Mouse (Mus musculus): Measurements from ENCODE around the gene Gipc2. TPM values are rescaled to one million over a fixed set of nuclear protein-coding genes. Genes with fewer than 3 reads are reported as not detected.

Gene Gipc2
- polyA plus RNA-seq, 1 experiment from 2014 or later: 2.1 TPM

- WGBS: 51% methylated on average over 34 of the region's 34 CpGs
- no peak for ATAC-seq
- Histone ChIP-seq H3K4me1 (no peaks in the 10 kb centered on the region), H3K4me2 (peak overlapping the region; percentile 52), H3K36me3 (ENCODE audit: poor library complexity, severe bottlenecking) (no peaks in the 10 kb centered on the region), H3K9me3 (replicated peaks) (no peaks in the 10 kb centered on the region), H3K27me3 (no peaks in the 10 kb centered on the region), H3K9ac (peak overlapping the region; percentile 39; the same call in 1 of the 2 replicates), H3K4me3 (peak overlapping the region; percentile 41), H3K27ac (no peak overlapping the region)
Observed at GRCm38 (mm10) chr3:152092385-152093057, 73.5 kb downstream of the Gipc2 start.

- 6% methylated on average over 4 of the region's 4 CpGs for WGBS
- H3K27ac ChIP-seq: no peak overlapping the region
Observed at GRCm38 (mm10) chr3:152089178-152089577, 76.9 kb downstream of the Gipc2 start.

GRCm38 (mm10) chr3:152081381-152081780, 84.6 kb downstream of the Gipc2 start:
- WGBS: 95% methylated on average over 3 of the region's 3 CpGs
- no peaks in the 10 kb centered on the region for H3K27me3 ChIP-seq
- no peaks in the 10 kb centered on the region for H3K4me1 ChIP-seq
- H3K27ac ChIP-seq: no peak overlapping the region
- H3K9me3 ChIP-seq (replicated peaks): no peaks in the 10 kb centered on the region
- no peak overlapping the region for H3K4me3 ChIP-seq
- no peak overlapping the region for H3K9ac ChIP-seq
- no peaks in the 10 kb centered on the region for H3K36me3 ChIP-seq (ENCODE audit: poor library complexity, severe bottlenecking)
- no peak for ATAC-seq
- H3K4me2 ChIP-seq: no peak overlapping the region

More at GRCm38 (mm10) chr3:152089178-152089577, 76.9 kb downstream of the Gipc2 start:
- ATAC-seq: peak; percentile 66
- no peak overlapping the region for H3K4me3 ChIP-seq
- no peak overlapping the region for H3K9ac ChIP-seq
- H3K4me1 ChIP-seq: no peaks in the 10 kb centered on the region
- no peak overlapping the region for H3K4me2 ChIP-seq
- H3K27me3 ChIP-seq: no peaks in the 10 kb centered on the region
- no peaks in the 10 kb centered on the region for H3K36me3 ChIP-seq (ENCODE audit: poor library complexity, severe bottlenecking)
- H3K9me3 ChIP-seq (replicated peaks): no peaks in the 10 kb centered on the region

GRCm38 (mm10) chr3:152076088-152076487, 89.9 kb downstream of the Gipc2 start:
- Histone ChIP-seq H3K9ac (no peak overlapping the region), H3K4me2 (no peak overlapping the region), H3K27ac (no peak overlapping the region), H3K4me1 (no peaks in the 10 kb centered on the region), H3K4me3 (no peak overlapping the region), H3K36me3 (ENCODE audit: poor library complexity, severe bottlenecking) (no peaks in the 10 kb centered on the region), H3K27me3 (no peaks in the 10 kb centered on the region), H3K9me3 (replicated peaks) (no peaks in the 10 kb centered on the region)
- 86% methylated on average over 7 of the region's 7 CpGs for WGBS
- ATAC-seq: no peak

- H3K4me3 ChIP-seq: no peak overlapping the region
- H3K4me1 ChIP-seq: no peaks in the 10 kb centered on the region
- no peak for ATAC-seq
- H3K27ac ChIP-seq: no peak overlapping the region
- 84% methylated on average over 2 of the region's 2 CpGs for WGBS
- no peaks in the 10 kb centered on the region for H3K9me3 ChIP-seq (replicated peaks)
- no peaks in the 10 kb centered on the region for H3K36me3 ChIP-seq (ENCODE audit: poor library complexity, severe bottlenecking)
- H3K27me3 ChIP-seq: 0 out of 2 replicates have a peak, but pooled peaks cover 4% of the 10 kb centered on the region
- no peak overlapping the region for H3K9ac ChIP-seq
- H3K4me2 ChIP-seq: no peak overlapping the region
Observed at GRCm38 (mm10) chr3:152069001-152069400, 97.0 kb downstream of the Gipc2 start.

- 96% methylated on average over 1 of the region's 1 CpGs for WGBS
Observed at GRCm38 (mm10) chr3:152068311-152068710, 97.7 kb downstream of the Gipc2 start.

GRCm38 (mm10) chr3:152066696-152067095, 99.3 kb downstream of the Gipc2 start:
- Histone ChIP-seq H3K9ac (no peak overlapping the region), H3K4me2 (peak overlapping the region; percentile 43), H3K4me1 (no peaks in the 10 kb centered on the region), H3K27ac (no peak overlapping the region), H3K36me3 (ENCODE audit: poor library complexity, severe bottlenecking) (no peaks in the 10 kb centered on the region), H3K9me3 (replicated peaks) (no peaks in the 10 kb centered on the region), H3K27me3 (0 out of 2 replicates have a peak, but pooled peaks cover 4% of the 10 kb centered on the region), H3K4me3 (no peak overlapping the region)
- 32% methylated on average over 13 of the region's 13 CpGs for WGBS
- 0 out of 2 replicates have a peak, but pooled peaks have one; percentile 25 for ATAC-seq

More at GRCm38 (mm10) chr3:152068311-152068710, 97.7 kb downstream of the Gipc2 start:
- no peak for ATAC-seq
- Histone ChIP-seq H3K4me2 (no peak overlapping the region), H3K27ac (no peak overlapping the region), H3K9ac (no peak overlapping the region), H3K4me1 (no peaks in the 10 kb centered on the region), H3K9me3 (replicated peaks) (no peaks in the 10 kb centered on the region), H3K36me3 (ENCODE audit: poor library complexity, severe bottlenecking) (no peaks in the 10 kb centered on the region), H3K4me3 (no peak overlapping the region), H3K27me3 (0 out of 2 replicates have a peak, but pooled peaks cover 4% of the 10 kb centered on the region)

- 53% methylated on average over 4 of the region's 4 CpGs for WGBS
Observed at GRCm38 (mm10) chr3:152065806-152066205, 100.2 kb downstream of the Gipc2 start.

GRCm38 (mm10) chr3:152064166-152064565, 101.9 kb downstream of the Gipc2 start:
- Histone ChIP-seq H3K4me1 (no peaks in the 10 kb centered on the region), H3K36me3 (ENCODE audit: poor library complexity, severe bottlenecking) (no peaks in the 10 kb centered on the region), H3K4me2 (no peak overlapping the region), H3K4me3 (no peak overlapping the region), H3K27ac (no peak overlapping the region), H3K27me3 (0 out of 2 replicates have a peak, but pooled peaks cover 4% of the 10 kb centered on the region), H3K9ac (no peak overlapping the region), H3K9me3 (replicated peaks) (no peaks in the 10 kb centered on the region)
- WGBS: 81% methylated on average over 2 of the region's 2 CpGs
- no peak for ATAC-seq

More at GRCm38 (mm10) chr3:152065806-152066205, 100.2 kb downstream of the Gipc2 start:
- Histone ChIP-seq H3K27me3 (0 out of 2 replicates have a peak, but pooled peaks cover 4% of the 10 kb centered on the region), H3K4me3 (no peak overlapping the region), H3K4me2 (no peak overlapping the region), H3K27ac (no peak overlapping the region), H3K4me1 (no peaks in the 10 kb centered on the region), H3K36me3 (ENCODE audit: poor library complexity, severe bottlenecking) (no peaks in the 10 kb centered on the region), H3K9ac (no peak overlapping the region), H3K9me3 (replicated peaks) (no peaks in the 10 kb centered on the region)
- ATAC-seq: no peak

GRCm38 (mm10) chr3:152062806-152063205, 103.2 kb downstream of the Gipc2 start:
- H3K4me2 ChIP-seq: no peak overlapping the region
- H3K27ac ChIP-seq: no peak overlapping the region
- ATAC-seq: no peak
- H3K9me3 ChIP-seq (replicated peaks): no peaks in the 10 kb centered on the region
- no peaks in the 10 kb centered on the region for H3K36me3 ChIP-seq (ENCODE audit: poor library complexity, severe bottlenecking)
- H3K9ac ChIP-seq: no peak overlapping the region
- 66% methylated on average over 3 of the region's 3 CpGs for WGBS
- 0 out of 2 replicates have a peak, but pooled peaks cover 4% of the 10 kb centered on the region for H3K27me3 ChIP-seq
- no peaks in the 10 kb centered on the region for H3K4me1 ChIP-seq
- H3K4me3 ChIP-seq: no peak overlapping the region

- Histone ChIP-seq H3K27ac (no peak overlapping the region), H3K9me3 (replicated peaks) (no peaks in the 10 kb centered on the region), H3K4me1 (no peaks in the 10 kb centered on the region), H3K9ac (no peak overlapping the region), H3K4me2 (no peak overlapping the region), H3K36me3 (ENCODE audit: poor library complexity, severe bottlenecking) (no peaks in the 10 kb centered on the region), H3K4me3 (no peak overlapping the region), H3K27me3 (no peaks in the 10 kb centered on the region)
- peak; percentile 41; the same call in 1 of the 2 replicates for ATAC-seq
- WGBS: 72% methylated on average over 5 of the region's 5 CpGs
Observed at GRCm38 (mm10) chr3:152061145-152061544, 104.9 kb downstream of the Gipc2 start.

GRCm38 (mm10) chr3:152058235-152058634, 107.8 kb downstream of the Gipc2 start:
- Histone ChIP-seq H3K27ac (no peak overlapping the region), H3K4me2 (no peak overlapping the region), H3K9me3 (replicated peaks) (no peaks in the 10 kb centered on the region), H3K9ac (no peak overlapping the region), H3K4me3 (no peak overlapping the region), H3K4me1 (no peaks in the 10 kb centered on the region), H3K27me3 (no peaks in the 10 kb centered on the region), H3K36me3 (ENCODE audit: poor library complexity, severe bottlenecking) (no peaks in the 10 kb centered on the region)
- 84% methylated on average over 2 of the region's 2 CpGs for WGBS
- no peak for ATAC-seq

Data from forebrain, embryonic 13.5 days (tissue).